Mouse (Mus musculus) thymus, adult 18-20 months (tissue): Measurements from ENCODE around the gene Osmr.
"Not testable (repeated sequence)": the region's sequence is repeated elsewhere in the genome, so short reads cannot be mapped to it uniquely, and the experiment has no call there.

Experiments
- DNase-seq, 2 experiments: peaks; one replicate each; pipeline ENCODE4 v3.0.0; 2022; ENCODE audit warnings: mixed read lengths in 2 of 2

Gene Osmr

DNA sequence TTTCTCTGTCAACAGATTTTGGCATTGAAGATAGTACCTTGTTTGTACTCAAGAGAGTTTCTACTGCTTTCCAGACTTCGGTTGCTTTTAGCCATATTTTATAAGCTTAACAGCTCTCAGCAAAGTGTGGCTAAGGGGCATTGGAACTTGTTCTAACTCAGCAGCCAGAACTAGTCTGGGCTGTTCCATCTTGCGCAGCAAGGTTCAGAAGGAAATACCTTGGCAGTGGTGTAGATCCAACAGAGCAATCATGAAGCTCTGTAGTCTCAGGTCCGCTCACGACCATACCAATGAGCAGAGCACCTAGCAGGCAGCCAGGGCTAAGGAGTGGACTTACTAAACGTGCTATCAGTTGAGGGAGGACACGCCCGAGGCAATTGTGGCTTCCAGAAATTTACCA lies 15.0 kb downstream of the Osmr start:
- DNase-seq: no peak

DNA sequence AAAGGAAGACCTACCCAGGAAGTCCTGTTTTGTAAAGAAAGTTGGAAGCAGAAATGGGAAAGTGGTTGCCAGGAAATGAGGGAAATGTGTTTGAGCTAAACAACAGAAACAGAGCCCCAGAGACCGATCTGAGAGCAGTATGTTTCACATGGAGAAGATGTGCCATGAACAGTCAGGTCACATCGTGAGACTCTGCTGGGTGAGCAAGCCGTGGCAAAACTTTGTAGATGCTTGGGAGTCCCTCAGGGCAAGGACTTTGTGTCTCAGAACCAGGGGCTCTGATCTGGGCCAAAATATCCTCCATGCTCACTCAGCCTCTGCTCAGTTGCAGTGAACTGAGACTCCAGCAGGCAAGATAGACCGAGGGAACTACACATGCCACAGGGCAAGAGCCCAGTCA lies 15.9 kb downstream of the Osmr start:
- DNase-seq: no peak

DNA sequence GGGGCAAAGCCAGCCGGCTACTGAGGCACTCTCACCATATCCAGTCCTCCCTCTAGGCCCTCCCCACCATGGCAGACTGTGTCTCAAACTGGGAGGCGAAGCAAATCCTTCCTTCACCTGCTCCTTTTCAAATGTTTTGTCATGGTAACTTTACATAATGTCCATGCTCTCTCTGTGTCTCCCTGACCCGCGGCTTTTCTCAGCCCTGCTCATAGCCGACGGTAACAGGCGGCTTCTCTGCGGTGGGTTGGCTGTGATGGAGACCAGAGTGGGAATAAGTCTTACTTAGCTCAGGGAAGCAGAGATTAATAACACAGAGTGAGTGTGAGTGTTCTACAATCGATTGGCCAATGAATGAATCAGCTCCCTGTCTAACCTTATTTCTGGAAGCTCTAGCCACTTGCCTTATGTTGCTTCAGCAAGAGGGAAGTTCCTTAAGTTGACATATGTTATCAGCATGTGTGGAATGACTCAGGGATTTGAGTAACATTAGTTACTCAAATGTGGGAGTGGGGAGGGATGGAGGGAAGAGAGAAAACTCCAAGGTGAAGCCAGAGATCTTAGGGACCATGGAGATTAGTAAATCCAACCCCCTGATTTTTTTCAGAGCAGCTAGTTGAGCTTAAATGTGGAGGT lies 17.4 kb downstream of the Osmr start:
- no peak for DNase-seq

DNA sequence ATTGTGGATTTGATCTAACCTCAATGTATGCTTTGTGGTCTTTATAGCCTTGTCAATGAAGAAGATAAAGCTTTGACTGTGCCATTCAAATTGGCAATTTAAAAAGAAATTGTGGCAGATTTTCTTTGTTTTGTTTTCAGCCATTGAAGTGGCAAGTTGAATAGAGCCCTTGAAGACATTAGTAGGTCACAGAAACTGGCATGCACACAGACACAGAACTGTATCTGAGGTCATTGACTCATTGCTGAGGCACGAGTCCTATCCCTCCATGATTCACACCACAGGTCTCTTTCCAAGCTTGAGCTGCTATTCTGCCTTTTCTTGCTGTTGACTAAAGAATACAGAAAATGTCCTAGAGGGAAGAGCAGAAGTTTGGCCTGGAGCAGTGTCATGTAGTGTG lies 24.9 kb downstream of the Osmr start:
- no peak for DNase-seq

DNA sequence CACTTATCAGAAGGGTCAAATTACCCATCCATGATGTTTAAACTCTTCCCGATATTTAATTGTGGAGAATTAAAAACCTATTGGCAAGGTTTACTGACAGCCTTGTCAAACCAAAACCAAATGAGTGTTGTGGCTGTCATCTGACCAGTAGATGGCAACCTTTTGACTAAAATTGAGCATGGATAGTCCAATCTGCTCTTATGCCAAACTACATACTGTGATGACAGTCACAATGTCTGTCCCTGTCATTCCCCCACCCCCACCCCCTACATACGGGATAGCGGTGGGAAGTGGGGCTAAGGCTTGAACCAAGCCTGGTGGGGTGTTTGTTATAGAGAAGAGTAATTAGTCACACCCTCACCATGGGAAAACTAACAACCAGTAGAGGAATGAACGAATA lies 34.6 kb downstream of the Osmr start:
- DNase-seq: no peak

DNA sequence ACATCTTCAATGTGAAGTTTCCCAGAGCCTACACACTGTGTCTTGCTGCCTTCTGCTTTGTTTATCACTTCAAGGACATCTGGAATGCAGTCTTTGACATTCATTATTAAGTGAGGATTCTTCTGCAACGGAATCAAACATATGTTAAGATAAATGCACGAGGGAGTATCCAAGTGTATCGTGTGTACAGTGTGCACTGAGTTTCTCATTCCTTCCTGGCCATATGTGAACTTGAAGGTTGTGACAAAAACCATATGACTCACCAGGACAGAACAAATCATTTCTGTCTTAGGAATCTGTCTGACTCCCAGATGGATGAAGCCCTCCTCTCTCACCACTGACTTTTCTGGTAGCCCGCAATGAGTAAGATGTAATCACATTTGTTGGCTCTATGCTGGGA lies 59.0 kb downstream of the Osmr start:
- DNase-seq: no peak

DNA sequence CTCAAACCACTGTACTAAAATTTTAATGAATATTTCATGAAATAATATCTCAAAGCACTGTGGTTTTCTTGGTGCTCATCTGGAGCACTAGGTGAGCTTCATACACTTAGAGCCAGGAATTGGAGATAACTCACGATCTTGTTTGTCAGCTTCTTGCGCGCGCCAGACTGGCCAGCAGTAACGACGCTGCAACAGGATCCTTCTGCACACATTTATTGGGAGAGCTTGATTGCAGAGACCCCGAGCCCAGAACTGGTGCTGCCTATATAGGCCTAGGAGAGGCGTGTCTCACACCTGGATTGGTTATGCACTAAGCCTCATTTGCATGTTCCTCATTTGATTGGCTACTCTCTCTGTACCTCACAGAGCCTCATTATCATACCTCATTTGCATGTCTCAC lies 73.6 kb downstream of the Osmr start:
- DNase-seq: not testable (repeated sequence)

DNA sequence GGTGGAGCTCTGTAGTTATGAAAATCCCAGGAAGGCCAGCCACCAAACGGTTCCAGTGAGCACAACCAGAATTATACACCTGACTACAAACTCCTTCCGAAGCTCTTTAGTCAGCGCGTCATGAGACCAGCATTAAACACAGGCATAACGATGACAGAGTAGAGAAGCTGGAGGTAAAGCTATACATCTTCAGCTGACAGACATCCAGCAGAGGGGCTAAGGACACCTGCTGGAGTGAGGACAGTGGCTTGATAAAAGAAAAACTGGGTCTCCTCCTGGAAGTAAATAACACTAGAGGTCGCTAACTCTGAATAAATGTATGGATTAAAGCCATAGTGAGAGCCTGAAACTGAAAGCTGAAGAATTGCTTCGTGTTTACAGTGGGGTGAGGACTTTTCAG lies 81.9 kb downstream of the Osmr start:
- no peak for DNase-seq

DNA sequence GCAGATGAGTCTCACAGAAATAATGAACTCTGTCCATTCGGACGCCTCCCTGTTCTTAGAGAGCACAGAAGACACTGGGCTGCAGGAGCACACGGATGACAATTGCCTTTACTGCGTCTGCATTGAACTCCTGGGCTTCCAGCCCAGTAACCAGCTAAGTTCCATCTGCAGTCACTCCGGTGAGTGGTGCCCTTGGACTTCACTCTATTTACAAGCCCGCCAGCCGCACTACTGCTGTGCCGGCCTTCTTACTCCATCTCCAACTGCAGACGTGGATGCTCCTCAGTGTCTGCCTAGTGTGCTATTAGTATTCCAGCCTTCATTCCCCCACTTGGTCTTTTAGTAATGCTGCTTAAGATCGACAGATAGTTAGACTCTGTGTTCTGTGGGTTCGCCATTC lies 83.1 kb downstream of the Osmr start:
- DNase-seq: no peak

DNA sequence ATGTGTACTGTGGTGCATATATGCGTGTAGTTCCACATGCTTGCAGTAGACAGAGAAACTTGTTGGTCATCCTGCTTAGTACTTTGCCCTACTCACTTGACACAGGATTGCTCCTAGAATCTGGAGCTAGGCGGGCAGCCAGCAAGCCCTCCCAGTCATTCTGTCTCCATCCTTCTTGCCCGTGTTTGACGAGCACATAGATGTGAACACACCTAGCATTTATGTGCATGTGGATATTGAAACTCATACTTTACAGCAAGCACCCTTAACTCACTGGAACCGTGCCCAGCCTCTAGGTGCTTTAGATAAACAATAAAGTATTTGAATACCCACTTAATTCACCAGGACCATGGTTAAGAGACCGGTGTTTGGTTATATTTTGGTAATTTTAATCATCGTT lies 84.8 kb downstream of the Osmr start:
- no peak for DNase-seq

DNA sequence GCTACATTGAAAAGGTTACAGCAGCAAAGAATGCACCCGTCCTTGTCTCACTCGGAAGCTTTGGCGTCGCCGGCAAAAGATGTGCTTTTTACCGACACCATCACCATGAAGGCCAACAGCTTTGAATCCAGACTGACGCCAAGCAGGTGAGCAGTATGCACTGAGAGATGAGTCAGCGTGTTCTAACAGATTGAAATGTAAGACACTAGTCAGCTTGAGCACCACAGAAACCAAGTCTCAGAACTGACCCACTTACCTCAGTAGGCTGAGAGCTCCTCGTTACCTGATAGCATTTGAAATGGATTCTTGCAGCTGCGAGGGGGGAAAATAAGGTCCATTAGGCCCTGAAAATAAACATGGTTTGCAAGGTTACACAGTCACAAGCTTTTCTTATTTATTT lies 87.5 kb downstream of the Osmr start:
- no peak for DNase-seq

DNA sequence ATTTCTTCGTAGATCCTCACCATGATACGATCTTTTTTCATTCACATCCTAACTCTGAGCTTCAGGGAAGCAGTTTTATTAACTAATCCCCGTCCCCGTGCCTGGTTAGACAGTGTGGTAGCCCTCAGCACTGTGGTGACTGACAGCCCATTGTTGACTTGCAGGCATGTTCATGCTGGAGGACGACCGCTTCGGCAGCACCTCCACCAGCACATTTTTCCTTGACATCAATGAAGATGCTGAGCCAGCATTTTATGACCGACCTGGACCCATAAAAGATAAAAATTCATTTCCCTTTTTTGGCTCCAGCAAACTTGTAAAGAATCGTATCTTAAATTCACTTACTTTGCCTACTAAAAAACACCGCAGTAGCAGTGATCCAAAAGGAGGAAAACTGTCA lies 88.6 kb downstream of the Osmr start:
- DNase-seq: no peak

DNA sequence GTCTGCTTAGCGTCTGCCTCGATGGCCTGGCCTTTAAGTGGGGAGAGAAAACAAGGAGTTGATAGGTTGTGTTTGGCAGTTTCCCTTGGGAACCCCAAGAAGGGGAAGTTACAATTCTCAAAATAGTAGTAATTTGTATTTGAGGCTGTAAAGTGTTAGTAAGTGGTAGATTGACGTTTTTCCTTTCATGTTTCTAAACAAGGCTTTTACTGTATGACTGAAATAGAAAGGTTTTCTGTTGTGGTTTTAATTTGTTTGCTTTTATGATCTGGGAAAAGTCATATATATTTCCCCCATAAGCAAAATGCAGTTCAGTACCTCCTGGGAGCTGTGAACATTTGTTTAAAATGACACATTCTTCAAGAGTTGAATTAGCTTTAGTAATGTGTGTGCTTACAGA lies 102.5 kb downstream of the Osmr start:
- DNase-seq: no peak
